12 mouse cellular contexts compared by ENCODE assay signal in genomic region chr2:67226299-67226698, GRCm38 (mm10).
DNase-seq lines count a peak whose midpoint lies in the region; ATAC-seq and TF ChIP-seq lines count a peak whose summit lies in the region.
"Had no signal": no experiment of that assay in that cellular context is flagged by ENCODE, and none has a peak within 500 bp of the region (broad histone marks: within the 10 kb centered on the region; RNA-seq: fewer than 3 reads in every experiment).

No protein-coding gene starts in this region.

- no peaks in the 10 kb centered on the region for H3K27me3 ChIP-seq in cerebellum, adult 2 months (ENCODE audit: control insufficient read depth, insufficient read depth, low read length)
- H3K27me3 ChIP-seq in kidney, adult 2 months (replicated peaks; ENCODE audit: control insufficient read depth, insufficient read depth, low read length), result no peaks in the 10 kb centered on the region
- H3K27me3 ChIP-seq in midbrain, postnatal 0 days (ENCODE audit: insufficient read depth, low read length), result no peaks in the 10 kb centered on the region
- no peaks in the 10 kb centered on the region for H3K27me3 ChIP-seq in midbrain, embryonic 15.5 days (replicated peaks)
- H3K27me3 ChIP-seq: liver, embryonic 15.5 days had no signal

- H3K36me3 ChIP-seq in kidney, adult 2 months (ENCODE audit: control insufficient read depth, insufficient read depth, low read length), result no peaks in the 10 kb centered on the region
- no peaks in the 10 kb centered on the region for H3K36me3 ChIP-seq in midbrain, postnatal 0 days (ENCODE audit: insufficient read depth, low read length)
- no peaks in the 10 kb centered on the region for H3K36me3 ChIP-seq in midbrain, embryonic 15.5 days (replicated peaks)
- H3K36me3 ChIP-seq: heart, embryonic 10.5 days; liver, embryonic 15.5 days had no signal

- H3K4me1 ChIP-seq in cerebellum, adult 2 months (ENCODE audit: control insufficient read depth, insufficient read depth, low read length), result no peaks in the 10 kb centered on the region
- H3K4me1 ChIP-seq in kidney, adult 2 months (ENCODE audit: control insufficient read depth, insufficient read depth, low read length), result no peaks in the 10 kb centered on the region
- H3K4me1 ChIP-seq in midbrain, postnatal 0 days (ENCODE audit: insufficient read depth, low read length), result no peaks in the 10 kb centered on the region
- no peaks in the 10 kb centered on the region for H3K4me1 ChIP-seq in midbrain, embryonic 15.5 days
- H3K4me1 ChIP-seq: heart, embryonic 10.5 days; liver, embryonic 15.5 days had no signal

- DNase-seq in cerebellum, adult 2 months, result no peak
- DNase-seq in cerebellum, adult 8-10 months, result no peak
- no peak for DNase-seq in kidney, adult 2 months
- no peak for DNase-seq in kidney, postnatal 25 days
- peak; percentile 5 for DNase-seq in midbrain, postnatal 0 days (ENCODE audit: low spot score)
- no peak for DNase-seq in B cell, adult 2 months
- DNase-seq: layer of hippocampus, postnatal 36 days; thymus, postnatal 25 days had no signal

- H3K9me3 ChIP-seq in midbrain, postnatal 0 days (ENCODE audit: low read length), result no peaks in the 10 kb centered on the region
- H3K9me3 ChIP-seq in midbrain, embryonic 15.5 days, result no peaks in the 10 kb centered on the region
- H3K9me3 ChIP-seq: heart, embryonic 10.5 days; liver, embryonic 15.5 days had no signal

- H3K27ac ChIP-seq in cerebellum, adult 2 months (ENCODE audit: insufficient read depth, low read length), result no peak overlapping the region
- H3K27ac ChIP-seq in kidney, adult 2 months (ENCODE audit: insufficient read depth, low read depth, low read length), result no peak overlapping the region
- H3K27ac ChIP-seq in midbrain, postnatal 0 days (ENCODE audit: low read depth, low read length), result no peak overlapping the region
- H3K27ac ChIP-seq in midbrain, embryonic 15.5 days, result no peak overlapping the region
- H3K27ac ChIP-seq: heart, embryonic 10.5 days; liver, embryonic 15.5 days had no signal

- H3K9ac ChIP-seq in midbrain, postnatal 0 days (replicated peaks; ENCODE audit: low read length, poor library complexity, severe bottlenecking), result no peak overlapping the region
- H3K9ac ChIP-seq in midbrain, embryonic 15.5 days, result no peak overlapping the region
- H3K9ac ChIP-seq: liver, embryonic 15.5 days had no signal

- ATAC-seq in midbrain, postnatal 0 days (ENCODE audit: low FRiP score), result no peak
- no peak for ATAC-seq in midbrain, embryonic 15.5 days (replicated peaks)
- no peak for ATAC-seq in erythroid progenitor cell, adult 5-6 weeks (replicated peaks; ENCODE audit: low FRiP score, poor library complexity, severe bottlenecking)

- H3K4me3 ChIP-seq in cerebellum, adult 2 months (replicated peaks; ENCODE audit: insufficient read depth, low read depth, low read length), result no peak overlapping the region
- no peak overlapping the region for H3K4me3 ChIP-seq in kidney, adult 2 months (ENCODE audit: insufficient read depth, low read depth, low read length)
- no peak overlapping the region for H3K4me3 ChIP-seq in midbrain, postnatal 0 days (ENCODE audit: low read depth, low read length)
- H3K4me3 ChIP-seq in midbrain, embryonic 15.5 days, result no peak overlapping the region
- H3K4me3 ChIP-seq: heart, embryonic 10.5 days; liver, embryonic 15.5 days had no signal

- no peak overlapping the region for H3K4me2 ChIP-seq in midbrain, postnatal 0 days (ENCODE audit: low read depth, low read length, poor library complexity, severe bottlenecking)
- no peak overlapping the region for H3K4me2 ChIP-seq in midbrain, embryonic 15.5 days
- H3K4me2 ChIP-seq: liver, embryonic 15.5 days had no signal

- peak; percentile 11; the same call in 1 of the 2 replicates for TF ChIP-seq CTCF in cerebellum, adult 2 months (IDR thresholded peaks at IDR 0.05; ENCODE audit: borderline replicate concordance, insufficient read depth, low read depth, low read length)
- TF ChIP-seq CTCF in kidney, adult 2 months (conservative IDR thresholded peaks at IDR 0.05; ENCODE audit: insufficient read depth, insufficient read length, low read depth, low read length), result 0 out of 2 replicates have a peak, but pooled peaks have one; percentile 20
- peak; percentile 19; the same call in 1 of the 2 replicates for TF ChIP-seq CTCF in midbrain, postnatal 0 days (IDR thresholded peaks at IDR 0.05)

- TF ChIP-seq POLR2A in cerebellum, adult 2 months (IDR thresholded peaks at IDR 0.05; ENCODE audit: borderline replicate concordance, insufficient read depth, low read length), result no peak
- TF ChIP-seq POLR2A in kidney, adult 2 months (IDR thresholded peaks at IDR 0.05; ENCODE audit: low read depth, low read length), result no peak

- 77% methylated on average over 2 of the region's 2 CpGs for WGBS in cerebellum, adult 2 months
- 83% methylated on average over 2 of the region's 2 CpGs for WGBS in kidney, adult 2 months
- WGBS in midbrain, postnatal 0 days, result 86% methylated on average over 2 of the region's 2 CpGs
- whole genome bisulfite sequencing in midbrain, embryonic 15.5 days, result 86% methylated on average over 2 of the region's 2 CpGs
